11 mouse cellular contexts compared by ENCODE assay signal in genomic region chr10:82697305-82697898, GRCm38 (mm10). TPM values are rescaled to one million over a fixed set of nuclear protein-coding genes. Genes with fewer than 3 reads are reported as not detected.
DNase-seq lines count a peak whose midpoint lies in the region; ATAC-seq and TF ChIP-seq lines count a peak whose summit lies in the region.
"Had no signal": no experiment of that assay in that cellular context is flagged by ENCODE, and none has a peak within 500 bp of the region (broad histone marks: within the 10 kb centered on the region; RNA-seq: fewer than 3 reads in every experiment).

No protein-coding gene starts in this region.

- TF ChIP-seq EP300 in MEL (IDR thresholded peaks at IDR 0.05; ENCODE audit: low read depth in 1 of 2, low read length in 2 of 2): peak; percentile 81

- no peak overlapping the region for H3K27ac ChIP-seq in kidney, embryonic 14.5 days (ENCODE audit: low read depth, low read length)
- peak overlapping the region; percentile 98 for H3K27ac ChIP-seq in MEL (ENCODE audit: control insufficient read depth, low read depth, low read length)
- H3K27ac ChIP-seq in hindbrain, embryonic 13.5 days: no peak overlapping the region
- H3K27ac ChIP-seq: heart, embryonic 13.5 days; neural tube, embryonic 12.5 days had no signal

- ATAC-seq in kidney, embryonic 14.5 days (ENCODE audit: low FRiP score, low TSS enrichment): peak; percentile 10; the same call in 1 of the 2 replicates
- no peak for ATAC-seq in hindbrain, embryonic 13.5 days (ENCODE audit: low FRiP score)

- H3K9me3 ChIP-seq in kidney, embryonic 14.5 days (ENCODE audit: control insufficient read depth, low read length): no peaks in the 10 kb centered on the region
- no peaks in the 10 kb centered on the region for H3K9me3 ChIP-seq in MEL (replicated peaks; ENCODE audit: insufficient read depth, low read length)
- H3K9me3 ChIP-seq in hindbrain, embryonic 13.5 days: no peaks in the 10 kb centered on the region
- H3K9me3 ChIP-seq: heart, embryonic 13.5 days; neural tube, embryonic 12.5 days had no signal

- no peak for TF ChIP-seq RAD21 in MEL (IDR thresholded peaks at IDR 0.05; ENCODE audit: low read depth, low read length)

- peaks cover 10% of the 10 kb centered on the region for H3K36me3 ChIP-seq in kidney, embryonic 14.5 days (ENCODE audit: control insufficient read depth, insufficient read depth, low read length)
- peaks cover 2 to 39% of the 10 kb centered on the region in 2 experiments for H3K36me3 ChIP-seq in MEL (ENCODE audit: control insufficient read depth in 1 of 2, insufficient read depth in 2 of 2, low read length in 2 of 2)
- peaks cover 10% of the 10 kb centered on the region for H3K36me3 ChIP-seq in hindbrain, embryonic 13.5 days

- 0 out of 2 replicates have a peak, but pooled peaks cover 4% of the 10 kb centered on the region for H3K4me1 ChIP-seq in kidney, embryonic 14.5 days (ENCODE audit: control insufficient read depth, insufficient read depth, low read length)
- peaks cover 12 to 37% of the 10 kb centered on the region in 2 experiments for H3K4me1 ChIP-seq in MEL (ENCODE audit: control insufficient read depth in 1 of 2, insufficient read depth in 2 of 2, low read length in 2 of 2)
- H3K4me1 ChIP-seq in hindbrain, embryonic 13.5 days (replicated peaks): peaks cover 20% of the 10 kb centered on the region

- WGBS in kidney, embryonic 14.5 days: 73% methylated on average over 3 of the region's 3 CpGs
- WGBS in hindbrain, embryonic 13.5 days: 89% methylated on average over 3 of the region's 3 CpGs

- no peak for DNase-seq in kidney, postnatal 4 days
- DNase-seq in MEL (ENCODE audit: low read depth, low spot score): peak; percentile 96
- peak; percentile 29 to 40 for DNase-seq in heart, postnatal 10 days
- DNase-seq in monocyte, adult 2 months (ENCODE audit: low read depth in 1 of 2, low spot score in 2 of 2): peak; percentile 24 to 59
- DNase-seq in urinary bladder, postnatal 36 days (ENCODE audit: low spot score in 2 of 2): no peak
- no peak for DNase-seq in thymus, postnatal 25 days
- DNase-seq: thymus, adult 2 months had no signal

- H3K4me2 ChIP-seq in kidney, embryonic 14.5 days (replicated peaks; ENCODE audit: low read depth, low read length): no peak overlapping the region
- H3K4me2 ChIP-seq in hindbrain, embryonic 13.5 days: no peak overlapping the region
- H3K4me2 ChIP-seq: neural tube, embryonic 12.5 days had no signal

- H3K9ac ChIP-seq in kidney, embryonic 14.5 days (ENCODE audit: low read depth, low read length): no peak overlapping the region
- H3K9ac ChIP-seq in MEL (ENCODE audit: control insufficient read depth, low read depth, low read length, poor library complexity, severe bottlenecking): peak overlapping the region; percentile 81
- H3K9ac ChIP-seq in hindbrain, embryonic 13.5 days: no peak overlapping the region
- H3K9ac ChIP-seq: heart, embryonic 13.5 days; neural tube, embryonic 12.5 days had no signal

- H3K4me3 ChIP-seq in kidney, embryonic 14.5 days (ENCODE audit: low read length): no peak overlapping the region
- H3K4me3 ChIP-seq in MEL (ENCODE audit: control insufficient read depth in 1 of 2, insufficient read depth in 1 of 2, low read depth in 2 of 2, low read length in 2 of 2): peak overlapping the region in 1 of 2 experiments; percentile 42; a peak in 3 of 4 replicates
- H3K4me3 ChIP-seq in hindbrain, embryonic 13.5 days: no peak overlapping the region
- H3K4me3 ChIP-seq: neural tube, embryonic 12.5 days had no signal

- TF ChIP-seq POLR2A in MEL (IDR thresholded peaks at IDR 0.05; ENCODE audit: control insufficient read depth in 1 of 2, insufficient read depth in 1 of 2, low read depth in 1 of 2, low read length in 2 of 2, poor library complexity in 1 of 2): peak in 1 of 2 experiments; percentile 61; a peak in 2 of 4 replicates

- H3K27me3 ChIP-seq in kidney, embryonic 14.5 days (ENCODE audit: control insufficient read depth, insufficient read depth, low read length): no peaks in the 10 kb centered on the region
- H3K27me3 ChIP-seq in MEL (ENCODE audit: control insufficient read depth in 1 of 2, insufficient read depth in 2 of 2, low read length in 2 of 2): no peaks in the 10 kb centered on the region
- H3K27me3 ChIP-seq in hindbrain, embryonic 13.5 days: 0 out of 2 replicates have a peak, but pooled peaks cover 3% of the 10 kb centered on the region
- H3K27me3 ChIP-seq: heart, embryonic 13.5 days; neural tube, embryonic 12.5 days had no signal

- peaks cover 11% of the 10 kb centered on the region for H3K79me2 ChIP-seq in MEL (ENCODE audit: control insufficient read depth, insufficient read depth, low read length, poor library complexity)

- intact Hi-C loops in heart, postnatal 10 days (cut with DNase I): loop anchor here (5.0 kb wide), 1 partner anchor 165 kb away; no protein-coding TSS in a partner anchor

- no peak for TF ChIP-seq CTCF in MEL (IDR thresholded peaks at IDR 0.05 in 2 of 3, conservative IDR thresholded peaks at IDR 0.05 in 1 of 3; ENCODE audit: control insufficient read depth in 1 of 3, insufficient read depth in 1 of 3, low read depth in 2 of 3, low read length in 3 of 3, poor library complexity in 1 of 3, severe bottlenecking in 1 of 3)

TF ChIP-seq in MEL, 35 proteins besides CTCF, POLR2A, EP300 and RAD21 (continues in another document):
- no peak for TF ChIP-seq NRF1 (IDR thresholded peaks at IDR 0.05; ENCODE audit: insufficient read depth, low read depth, low read length, poor library complexity, severe bottlenecking)
- peak; percentile 64 for TF ChIP-seq TCF12 (IDR thresholded peaks at IDR 0.05; ENCODE audit: low read depth, low read length)
- 0 out of 2 replicates have a peak, but pooled peaks have one; percentile 7 for TF ChIP-seq MAFK (IDR thresholded peaks at IDR 0.05; ENCODE audit: borderline replicate concordance, low read depth, low read length)
- peak; percentile 47; the same call in 1 of the 2 replicates for TF ChIP-seq BHLHE40 (IDR thresholded peaks at IDR 0.05; ENCODE audit: borderline replicate concordance, low read depth, low read length)
- TF ChIP-seq GABPA (IDR thresholded peaks at IDR 0.05; ENCODE audit: low read depth, low read length): no peak
- TF ChIP-seq ETS1 (IDR thresholded peaks at IDR 0.05; ENCODE audit: low read depth, low read length): peak; percentile 84
- no peak for TF ChIP-seq USF2 (IDR thresholded peaks at IDR 0.05; ENCODE audit: borderline replicate concordance in 1 of 2, insufficient read depth in 1 of 2, low read depth in 1 of 2, low read length in 2 of 2)
- TF ChIP-seq ZNF384 (IDR thresholded peaks at IDR 0.05; ENCODE audit: low read depth, low read length): peak; percentile 41
- no peak for TF ChIP-seq MEF2A (IDR thresholded peaks at IDR 0.05; ENCODE audit: extremely low read depth, insufficient replicate concordance, low read depth, low read length, poor library complexity, severe bottlenecking)
- TF ChIP-seq RCOR1 (IDR thresholded peaks at IDR 0.05; ENCODE audit: low read depth, low read length): peak; percentile 62; the same call in 1 of the 2 replicates
- peak; percentile 45; the same call in 1 of the 2 replicates for TF ChIP-seq USF1 (IDR thresholded peaks at IDR 0.05; ENCODE audit: low read depth, low read length)
- TF ChIP-seq MAX (IDR thresholded peaks at IDR 0.05; ENCODE audit: low read length): 0 out of 2 replicates have a peak, but pooled peaks have one; percentile 36
- TF ChIP-seq MXI1 (IDR thresholded peaks at IDR 0.05; ENCODE audit: low read depth, low read length): peak; percentile 63
- 0 out of 2 replicates have a peak, but pooled peaks have one; percentile 39 for TF ChIP-seq KAT2A (conservative IDR thresholded peaks at IDR 0.05; ENCODE audit: low read depth, low read length)
- peak; percentile 63 for TF ChIP-seq HCFC1 (IDR thresholded peaks at IDR 0.05; ENCODE audit: low read depth, low read length)
- no peak for TF ChIP-seq ZKSCAN1 (IDR thresholded peaks at IDR 0.05; ENCODE audit: low read depth, low read length)
- TF ChIP-seq MYB (IDR thresholded peaks at IDR 0.05; ENCODE audit: low read depth, low read length): no peak
- TF ChIP-seq UBTF (IDR thresholded peaks at IDR 0.05; ENCODE audit: borderline replicate concordance, insufficient read depth, low read depth, low read length): no peak
- peak; percentile 83 for TF ChIP-seq TBP (IDR thresholded peaks at IDR 0.05; ENCODE audit: low read depth, low read length)
- TF ChIP-seq SMC3 (IDR thresholded peaks at IDR 0.05; ENCODE audit: low read depth, low read length): no peak
- 0 out of 2 replicates have a peak, but pooled peaks have one; percentile 69 for TF ChIP-seq JUND (IDR thresholded peaks at IDR 0.05; ENCODE audit: low read depth, low read length)
- TF ChIP-seq POLR2AphosphoS2 (IDR thresholded peaks at IDR 0.05; ENCODE audit: low read length): no peak
- no peak for TF ChIP-seq MAZ (IDR thresholded peaks at IDR 0.05; ENCODE audit: low read depth, low read length)
- TF ChIP-seq NELFE (IDR thresholded peaks at IDR 0.05; ENCODE audit: low read depth, low read length): peak; percentile 38; the same call in 1 of the 2 replicates
- peak; percentile 20; the same call in 1 of the 2 replicates for TF ChIP-seq GATA1 (IDR thresholded peaks at IDR 0.05; ENCODE audit: low read depth, low read length)
- TF ChIP-seq POLR2AphosphoS5 (IDR thresholded peaks at IDR 0.05; ENCODE audit: borderline replicate concordance, low read depth, low read length): no peak
- TF ChIP-seq TAL1 (IDR thresholded peaks at IDR 0.05; ENCODE audit: low read length): no peak
- no peak for TF ChIP-seq E2F4 (IDR thresholded peaks at IDR 0.05; ENCODE audit: borderline replicate concordance, low read depth, low read length)
- peak; percentile 83 for TF ChIP-seq SIN3A (IDR thresholded peaks at IDR 0.05; ENCODE audit: low read length)

RNA-seq across cellular contexts. Expression of gene Hcfc2, which starts 1.4 kb away (rescaled TPM):
- polyA plus RNA-seq in kidney, embryonic 14.5 days (2014; fragmentation: Nextera tagmentation; extraction: Ambion mirVana): 25.5 and 27.3 TPM in 2 replicates
- 21.0 and 22.9 TPM in 2 replicates for total RNA-seq in MEL (2012; rRNA removed)
- polyA plus RNA-seq in MEL (2012; ENCODE audit: insufficient read depth in 1 of 2, insufficient read length in 2 of 2, low read depth in 1 of 2, low replicate concordance in 2 of 2, missing spikeins in 1 of 2): 10 to 100 TPM in 1 of 2 experiments, not detected in 1; 20.9 TPM
- total RNA-seq in heart, postnatal 10 days (2021): 10 to 100 TPM; 30.1 to 38.4 TPM
- 41.2 and 46.1 TPM in 2 replicates for polyA plus RNA-seq in hindbrain, embryonic 13.5 days (2015; fragmentation: Nextera tagmentation; extraction: Ambion mirVana)

RNA-seq across cellular contexts. Expression of gene Glt8d2, which starts 7.0 kb away (rescaled TPM):
- 3.0 and 4.0 TPM in 2 replicates for polyA plus RNA-seq in kidney, embryonic 14.5 days (2014; fragmentation: Nextera tagmentation; extraction: Ambion mirVana)
- 0.15 and 0.23 TPM in 2 replicates for total RNA-seq in MEL (2012; rRNA removed)
- under 1 TPM in 1 of 2 experiments, not detected in 1; 0.54 TPM for polyA plus RNA-seq in MEL (2012; ENCODE audit: insufficient read depth in 1 of 2, insufficient read length in 2 of 2, low read depth in 1 of 2, low replicate concordance in 2 of 2, missing spikeins in 1 of 2)
- total RNA-seq in heart, postnatal 10 days (2021): 1 to 10 TPM; 3.4 to 3.6 TPM
- 1.5 and 1.7 TPM in 2 replicates for polyA plus RNA-seq in hindbrain, embryonic 13.5 days (2015; fragmentation: Nextera tagmentation; extraction: Ambion mirVana)

Comparison
In these comparisons a context has a peak if more than half of its experiments do, and no peak if none do; other contexts are left out.
1. DNase-seq: peak in MEL (single experiment), heart, postnatal 10 days (2 of 2) and monocyte, adult 2 months (2 of 2); none in kidney, postnatal 4 days (0 of 2), urinary bladder, postnatal 36 days (0 of 2) and thymus, postnatal 25 days (single experiment).